Mouse (Mus musculus) right cerebral cortex, adult 2 months (tissue): ENCODE results near the gene 5330417C22Rik.

ENCODE experiments used
- DNase-seq, 2 experiments: peaks; one replicate each; pipeline ENCODE4 v3.0.0; 2021 to 2022; ENCODE audit warnings: low spot score in 2 of 2

5330417C22Rik gene

GRCm38 (mm10) chr3:108466425-108466824, 69.9 kb downstream of the 5330417C22Rik start:
- DNase-seq = peak; percentile 42 to 65

DNA sequence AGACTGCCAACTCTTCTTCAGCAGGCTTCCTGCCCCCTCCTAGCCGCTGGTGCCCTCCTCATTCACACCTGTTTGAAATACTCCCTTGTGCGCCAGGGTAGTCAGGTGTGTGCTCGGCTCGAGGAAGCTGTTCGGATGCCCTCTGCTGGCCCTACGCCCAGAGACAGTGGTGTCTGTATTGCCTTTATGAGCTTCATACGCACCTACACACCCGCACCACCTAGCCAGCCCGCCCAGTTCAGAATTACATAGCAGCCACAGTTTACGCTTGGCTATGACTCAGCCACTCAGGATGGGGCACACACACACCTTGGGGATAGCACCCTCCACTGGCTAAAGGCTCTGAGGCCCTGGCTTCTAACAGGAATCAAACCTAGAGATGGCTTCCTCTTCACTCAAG, 77.5 kb downstream of the 5330417C22Rik start:
- DNase-seq = peak in 1 of 2 experiments; percentile 9

GRCm38 (mm10) chr3:108458380-108458779, 78.0 kb downstream of the 5330417C22Rik start:
- no peak for DNase-seq

GRCm38 (mm10) chr3:108454172-108454571, 82.2 kb downstream of the 5330417C22Rik start:
- DNase-seq = no peak

DNA sequence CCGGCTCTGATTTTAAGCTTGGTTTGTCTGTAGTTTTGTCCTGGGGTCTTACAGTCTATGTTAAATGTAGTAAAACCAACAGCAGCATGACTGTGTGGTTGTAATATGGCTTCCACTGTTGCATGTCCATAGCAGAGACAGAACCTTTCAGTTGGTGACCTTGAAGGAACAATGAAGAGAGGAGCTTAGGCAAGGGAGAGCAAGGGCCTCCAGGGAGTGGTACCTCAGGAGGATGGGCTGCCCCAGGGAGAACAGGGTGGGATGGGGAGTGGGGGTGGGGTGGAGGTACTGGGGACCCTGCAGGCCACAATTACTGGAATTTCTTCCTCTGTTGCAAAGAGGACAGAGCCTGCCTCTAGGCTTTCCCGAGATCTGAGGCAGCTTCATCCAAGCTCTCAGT, 84.4 kb downstream of the 5330417C22Rik start:
- no peak for DNase-seq

DNA sequence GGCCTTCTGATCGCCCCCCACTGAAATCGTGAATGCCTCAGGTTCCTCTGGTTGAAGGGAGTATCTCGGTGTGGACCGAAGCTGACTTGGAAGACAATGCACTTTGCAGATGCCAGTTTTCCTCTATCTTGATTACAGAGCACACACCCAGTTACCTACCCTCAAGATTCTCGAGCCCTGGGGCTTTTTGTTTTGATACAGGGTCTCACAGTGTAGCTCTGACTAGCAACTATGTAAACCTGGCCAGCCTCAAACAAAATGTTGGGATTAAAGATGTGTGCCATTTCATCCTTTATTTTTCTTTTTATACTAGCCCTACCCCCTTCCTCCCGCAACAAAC, 91.0 kb downstream of the 5330417C22Rik start:
- DNase-seq = no peak

- DNase-seq = peak; percentile 87 to 90
Observed at GRCm38 (mm10) chr3:108444698-108445365, 91.5 kb downstream of the 5330417C22Rik start, which contains the start of gene Sars. Gene Sars, minus strand, starts transcription at chr3:108445209.

DNA sequence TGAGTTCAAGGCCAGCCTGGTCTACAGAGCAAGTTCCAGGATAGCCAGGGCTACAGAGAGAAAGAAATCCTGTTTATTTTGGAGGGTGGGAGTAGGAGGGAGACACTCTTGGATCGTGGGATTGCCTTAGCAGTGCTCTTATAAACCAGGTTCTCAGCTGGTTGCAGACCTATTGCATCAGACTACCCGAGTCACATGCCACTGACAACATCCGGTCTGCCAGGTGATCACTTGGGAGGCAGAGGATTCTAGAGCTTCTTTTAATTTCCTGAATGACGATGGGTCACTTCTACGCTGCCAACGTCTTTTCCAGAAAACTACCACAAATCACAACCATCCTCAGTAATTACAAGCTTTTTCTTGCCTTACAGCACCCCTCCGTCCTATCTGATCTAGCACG, 92.3 kb downstream of the 5330417C22Rik start:
- DNase-seq = peak; percentile 42

DNA sequence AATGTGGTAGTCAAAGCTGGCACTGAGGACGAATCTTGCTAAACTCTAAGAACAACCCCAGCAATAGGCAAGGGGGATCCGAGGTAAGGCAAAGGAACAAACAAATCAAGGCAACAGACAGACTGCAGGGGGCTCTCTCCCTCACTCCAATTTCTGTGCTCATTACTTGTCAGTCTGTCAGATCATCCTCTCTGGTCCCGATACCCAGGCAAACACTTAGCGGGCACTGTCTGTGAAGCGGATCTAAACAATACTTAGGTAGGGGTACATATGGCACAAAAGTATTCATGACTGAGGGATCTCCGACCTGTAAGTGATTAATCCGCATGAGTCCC, 100.0 kb downstream of the 5330417C22Rik start:
- DNase-seq = no peak

GRCm38 (mm10) chr3:108435701-108436379, 100.5 kb downstream of the 5330417C22Rik start:
- DNase-seq = no peak

DNA sequence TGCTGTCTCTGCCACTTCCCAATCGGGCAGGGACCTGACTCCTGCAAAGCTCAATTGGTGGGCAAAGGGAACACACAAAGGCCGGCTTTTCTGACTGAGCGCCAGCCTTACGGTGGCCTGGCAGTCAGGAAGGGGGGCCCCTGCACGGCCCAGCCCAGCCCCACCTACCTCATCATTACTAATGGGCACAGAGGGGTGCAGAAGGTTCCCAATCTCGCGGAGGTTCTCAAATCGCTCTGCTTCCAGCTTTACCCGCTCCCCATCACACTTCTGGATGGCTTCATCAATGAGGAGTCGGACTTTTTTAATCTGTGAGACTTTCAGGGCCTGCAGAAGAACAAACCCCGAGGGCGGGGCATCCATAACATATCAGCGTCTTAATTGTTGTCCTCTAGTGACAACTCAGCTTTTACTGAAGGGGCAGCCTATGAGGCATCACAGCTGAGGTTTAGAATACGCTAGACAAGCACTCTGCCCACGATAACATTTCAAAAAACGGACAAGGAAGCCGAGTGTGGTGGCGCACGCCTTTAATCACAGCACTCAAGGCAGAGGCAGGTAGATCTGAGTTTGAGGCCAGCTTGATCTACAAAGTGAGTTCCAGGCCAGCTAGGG, 102.3 kb downstream of the 5330417C22Rik start:
- no peak for DNase-seq

- DNase-seq = no peak
Observed at GRCm38 (mm10) chr3:108433188-108433880, 103.0 kb downstream of the 5330417C22Rik start.

DNA sequence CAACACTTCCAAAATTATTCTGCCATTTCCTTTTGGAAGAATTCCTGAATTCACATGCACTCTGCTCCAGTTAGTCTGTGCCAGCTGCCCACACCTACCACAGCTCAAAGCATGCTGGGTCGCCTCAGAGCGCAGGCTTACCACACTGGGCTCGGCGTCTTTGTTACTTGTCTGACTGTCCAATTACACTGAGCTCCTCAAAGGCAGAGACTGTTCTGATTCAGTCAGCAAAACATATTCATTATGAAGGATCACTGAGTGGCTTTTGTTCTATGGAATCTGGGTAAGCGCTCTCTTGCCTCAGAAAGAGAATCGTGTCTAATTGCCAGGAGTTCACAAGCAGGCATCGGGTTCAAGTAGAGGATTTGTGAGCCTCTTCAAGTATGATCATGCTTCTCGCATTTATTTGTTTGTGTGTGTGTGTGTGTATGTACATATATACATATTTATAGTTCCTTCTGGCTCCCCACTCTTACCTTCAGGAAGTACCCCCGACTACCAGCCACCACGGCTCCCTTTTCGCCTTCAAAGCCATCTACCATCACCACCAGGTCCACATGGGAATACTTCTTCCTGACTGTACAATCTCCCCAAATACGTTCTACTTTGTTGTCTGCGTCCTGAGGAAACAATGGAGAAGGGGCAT, 103.7 kb downstream of the 5330417C22Rik start:
- peak in 1 of 2 experiments; percentile 34 for DNase-seq

- no peak for DNase-seq
Observed at GRCm38 (mm10) chr3:108425624-108426018, 110.7 kb downstream of the 5330417C22Rik start.

GRCm38 (mm10) chr3:108424944-108425623, 111.3 kb downstream of the 5330417C22Rik start:
- no peak for DNase-seq

DNA sequence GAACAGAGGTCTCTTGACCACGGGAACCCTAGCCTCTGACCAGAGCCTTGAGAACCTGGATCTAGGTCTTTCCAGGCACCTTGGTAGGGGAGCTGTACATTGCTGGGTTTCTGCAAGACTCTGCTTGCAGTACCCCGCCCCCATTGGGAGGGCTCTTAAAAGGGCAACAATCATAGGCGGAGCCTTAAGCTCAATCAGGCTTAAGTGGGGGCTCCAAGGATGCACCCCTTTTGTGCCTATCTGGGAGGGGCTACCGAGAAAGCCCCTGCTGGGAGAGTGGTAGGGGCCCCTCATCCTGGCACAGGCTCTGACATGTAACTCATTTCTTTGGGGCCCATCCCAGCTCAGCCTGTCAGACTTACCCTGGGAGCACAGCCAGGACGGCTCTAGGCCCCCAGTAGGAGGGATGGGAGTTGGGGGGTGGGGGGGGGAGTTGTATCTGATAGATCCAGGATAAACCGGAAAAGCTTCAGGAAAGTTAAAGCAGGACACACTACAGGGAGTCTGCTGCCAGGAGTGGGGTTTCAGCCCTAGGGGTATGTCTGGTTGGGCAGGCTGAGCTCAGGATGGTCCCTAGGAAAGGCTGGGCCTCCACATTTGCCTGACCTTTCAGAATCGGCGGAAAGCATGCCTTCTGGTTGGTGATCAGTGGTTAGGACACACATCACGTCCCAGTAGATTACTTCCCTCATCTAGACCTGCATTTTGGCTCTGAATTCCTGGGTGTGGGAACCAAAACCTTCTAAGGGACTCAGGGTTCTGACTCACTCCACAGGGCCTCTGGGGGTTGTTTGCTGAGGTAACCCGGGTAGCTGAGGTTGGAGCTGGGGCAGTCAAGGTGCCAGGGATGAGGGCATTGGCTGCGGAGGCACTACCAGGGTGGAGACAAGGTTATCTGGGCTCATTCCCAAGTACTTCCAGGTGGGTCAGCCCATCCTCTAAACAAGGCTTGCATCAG, 112.2 kb downstream of the 5330417C22Rik start:
- peak; percentile 60 to 72 for DNase-seq

DNA sequence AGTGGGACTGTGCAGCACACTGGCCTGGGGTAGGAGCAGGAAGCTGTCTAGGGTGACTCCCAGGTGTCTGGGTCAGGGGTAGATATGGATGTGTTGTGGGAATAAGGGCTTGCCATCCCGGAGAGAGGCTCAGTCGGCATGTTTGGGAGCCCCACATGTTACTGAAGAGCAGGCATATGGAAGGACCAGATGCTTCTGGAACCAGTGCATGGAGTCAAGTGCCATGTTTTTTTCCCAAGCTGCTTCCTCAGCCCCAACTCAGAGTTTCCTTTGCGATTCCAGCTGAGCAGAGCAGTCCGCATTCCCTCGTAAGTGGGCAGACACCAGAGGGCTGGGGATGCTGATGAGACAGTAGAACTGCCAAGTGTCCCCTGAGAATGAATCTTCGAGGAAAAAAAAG, 113.3 kb downstream of the 5330417C22Rik start:
- no peak for DNase-seq

- peak; percentile 78 to 86 for DNase-seq
Observed at GRCm38 (mm10) chr3:108415831-108416223, 120.5 kb downstream of the 5330417C22Rik start.

GRCm38 (mm10) chr3:108414857-108415830, 121.2 kb downstream of the 5330417C22Rik start, which contains the start of gene Celsr2:
Gene Celsr2, minus strand, starts transcription at chr3:108415552.
- peak; percentile 50 to 57 for DNase-seq
